In the genomic region with DNA sequence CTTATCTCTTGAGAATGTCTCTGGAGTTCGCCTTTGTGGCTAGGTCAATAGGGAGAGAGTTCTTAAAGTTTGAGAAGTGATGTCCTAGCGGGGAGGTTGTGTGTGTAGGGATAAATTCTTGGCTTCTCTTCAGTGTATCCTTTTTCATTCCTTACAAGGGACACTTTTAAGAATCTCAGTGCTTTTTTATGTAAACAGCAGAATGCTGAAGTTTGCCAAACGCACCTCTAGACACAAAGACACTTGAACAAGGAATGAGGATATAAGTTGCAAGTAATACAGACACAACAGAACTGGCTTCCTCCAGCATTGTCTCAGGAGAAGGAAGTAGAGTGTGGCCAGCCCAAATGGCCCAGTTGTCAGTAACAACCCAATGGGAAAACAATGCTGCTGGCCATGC, we compare ENCODE assay signal across 28 mouse cellular contexts.
DNase-seq lines count a peak whose midpoint lies in the region; ATAC-seq and TF ChIP-seq lines count a peak whose summit lies in the region.
"Had no signal": no experiment of that assay in that cellular context is flagged by ENCODE, and none has a peak within 500 bp of the region (broad histone marks: within the 10 kb centered on the region; RNA-seq: fewer than 3 reads in every experiment).

No protein-coding gene starts in this region.

- ATAC-seq in embryonic facial prominence, embryonic 14.5 days (ENCODE audit: low read depth) = 0 out of 2 replicates have a peak, but pooled peaks have one; percentile 35
- no peak for ATAC-seq in lung, embryonic 15.5 days (ENCODE audit: borderline replicate concordance, extremely low read depth, low FRiP score, low TSS enrichment)
- ATAC-seq in lung, postnatal 0 days = no peak
- ATAC-seq: activated CD4-positive, CD25-positive, alpha-beta regulatory T cell, adult 4 months; CD4-positive, CD25-positive, alpha-beta regulatory T cell, adult 4 months; forebrain, embryonic 13.5 days; forebrain, embryonic 15.5 days; forebrain, postnatal 0 days; Patski had no signal

- H3K27ac ChIP-seq in embryonic facial prominence, embryonic 14.5 days (replicated peaks; ENCODE audit: low read depth, low read length) = no peak overlapping the region
- no peak overlapping the region for H3K27ac ChIP-seq in embryonic facial prominence, embryonic 10.5 days (replicated peaks)
- 0 out of 2 replicates have a peak overlapping the region, but pooled peaks have one; percentile 29 for H3K27ac ChIP-seq in lung, embryonic 15.5 days
- H3K27ac ChIP-seq in lung, postnatal 0 days (ENCODE audit: low read length) = 0 out of 2 replicates have a peak overlapping the region, but pooled peaks have one; percentile 51
- H3K27ac ChIP-seq: embryonic facial prominence, embryonic 12.5 days; embryonic facial prominence, embryonic 15.5 days; forebrain, embryonic 13.5 days; forebrain, embryonic 15.5 days had no signal

- H3K27me3 ChIP-seq in embryonic facial prominence, embryonic 14.5 days (replicated peaks; ENCODE audit: control insufficient read depth, insufficient read depth, low read length) = no peaks in the 10 kb centered on the region
- H3K27me3 ChIP-seq in embryonic facial prominence, embryonic 10.5 days (replicated peaks; ENCODE audit: low read depth, poor library complexity, severe bottlenecking) = 0 out of 2 replicates have a peak, but pooled peaks cover 7% of the 10 kb centered on the region
- H3K27me3 ChIP-seq in lung, embryonic 15.5 days = no peaks in the 10 kb centered on the region
- no peaks in the 10 kb centered on the region for H3K27me3 ChIP-seq in lung, postnatal 0 days (replicated peaks; ENCODE audit: insufficient read depth, low read length)
- H3K27me3 ChIP-seq: CH12.LX; embryonic facial prominence, embryonic 12.5 days; embryonic facial prominence, embryonic 15.5 days; forebrain, embryonic 13.5 days; forebrain, embryonic 15.5 days; Patski had no signal

- no peaks in the 10 kb centered on the region for H3K9me3 ChIP-seq in embryonic facial prominence, embryonic 14.5 days (ENCODE audit: control insufficient read depth, low read length)
- H3K9me3 ChIP-seq in embryonic facial prominence, embryonic 10.5 days = no peaks in the 10 kb centered on the region
- no peaks in the 10 kb centered on the region for H3K9me3 ChIP-seq in lung, embryonic 15.5 days
- no peaks in the 10 kb centered on the region for H3K9me3 ChIP-seq in lung, postnatal 0 days (ENCODE audit: low read length)
- H3K9me3 ChIP-seq: embryonic facial prominence, embryonic 12.5 days; embryonic facial prominence, embryonic 15.5 days; forebrain, embryonic 13.5 days; forebrain, embryonic 15.5 days; G1E had no signal

- peak; percentile 76 for TF ChIP-seq EP300 in lung, postnatal 0 days (IDR thresholded peaks at IDR 0.05)

- peaks cover 11% of the 10 kb centered on the region for H3K4me1 ChIP-seq in embryonic facial prominence, embryonic 14.5 days (ENCODE audit: control insufficient read depth, insufficient read depth, low read length)
- peaks cover 17% of the 10 kb centered on the region for H3K4me1 ChIP-seq in embryonic facial prominence, embryonic 10.5 days
- H3K4me1 ChIP-seq in lung, embryonic 15.5 days = peaks cover 25% of the 10 kb centered on the region
- peaks cover 4% of the 10 kb centered on the region for H3K4me1 ChIP-seq in lung, postnatal 0 days (ENCODE audit: insufficient read depth, low read depth, low read length)
- H3K4me1 ChIP-seq: forebrain, embryonic 15.5 days had no signal

- no peaks in the 10 kb centered on the region for H3K36me3 ChIP-seq in embryonic facial prominence, embryonic 14.5 days (ENCODE audit: control insufficient read depth, insufficient read depth, low read length)
- H3K36me3 ChIP-seq in embryonic facial prominence, embryonic 10.5 days (replicated peaks) = no peaks in the 10 kb centered on the region
- no peaks in the 10 kb centered on the region for H3K36me3 ChIP-seq in lung, embryonic 15.5 days
- H3K36me3 ChIP-seq in lung, postnatal 0 days (ENCODE audit: insufficient read depth, low read length) = no peaks in the 10 kb centered on the region
- H3K36me3 ChIP-seq: embryonic facial prominence, embryonic 12.5 days; embryonic facial prominence, embryonic 15.5 days; forebrain, embryonic 15.5 days; G1E had no signal

- no peak overlapping the region for H3K9ac ChIP-seq in embryonic facial prominence, embryonic 14.5 days (ENCODE audit: low read depth, low read length)
- no peak overlapping the region for H3K9ac ChIP-seq in lung, embryonic 15.5 days
- H3K9ac ChIP-seq in lung, postnatal 0 days (replicated peaks; ENCODE audit: low read depth) = no peak overlapping the region
- H3K9ac ChIP-seq: embryonic facial prominence, embryonic 12.5 days; embryonic facial prominence, embryonic 15.5 days; forebrain, embryonic 13.5 days; forebrain, embryonic 15.5 days; forebrain, postnatal 0 days had no signal

- TF ChIP-seq CTCF in lung, postnatal 0 days (IDR thresholded peaks at IDR 0.05) = no peak

- WGBS in embryonic facial prominence, embryonic 14.5 days = 80% methylated on average over 3 of the region's 3 CpGs
- 88% methylated on average over 3 of the region's 3 CpGs for WGBS in embryonic facial prominence, embryonic 10.5 days
- WGBS in lung, embryonic 15.5 days = 36% methylated on average over 3 of the region's 3 CpGs
- WGBS in lung, postnatal 0 days = 40% methylated on average over 3 of the region's 3 CpGs

- H3K4me2 ChIP-seq in embryonic facial prominence, embryonic 14.5 days (ENCODE audit: low read depth, low read length) = no peak overlapping the region
- no peak overlapping the region for H3K4me2 ChIP-seq in lung, embryonic 15.5 days
- H3K4me2 ChIP-seq in lung, postnatal 0 days (replicated peaks; ENCODE audit: low read depth, low read length) = no peak overlapping the region
- H3K4me2 ChIP-seq: embryonic facial prominence, embryonic 12.5 days; embryonic facial prominence, embryonic 15.5 days; forebrain, embryonic 13.5 days; forebrain, embryonic 15.5 days had no signal

- H3K4me3 ChIP-seq in embryonic facial prominence, embryonic 14.5 days (ENCODE audit: low read depth, low read length) = no peak overlapping the region
- no peak overlapping the region for H3K4me3 ChIP-seq in embryonic facial prominence, embryonic 10.5 days
- H3K4me3 ChIP-seq in lung, embryonic 15.5 days = no peak overlapping the region
- no peak overlapping the region for H3K4me3 ChIP-seq in lung, postnatal 0 days (ENCODE audit: low read depth, low read length)
- H3K4me3 ChIP-seq: embryonic facial prominence, embryonic 12.5 days; embryonic facial prominence, embryonic 15.5 days; forebrain, embryonic 13.5 days; forebrain, embryonic 15.5 days had no signal

- no peak for DNase-seq in embryonic facial prominence, embryonic 14.5 days (ENCODE audit: low spot score)
- no peak for DNase-seq in embryonic facial prominence, embryonic 10.5 days (ENCODE audit: low spot score)
- DNase-seq in lung, postnatal 10 days = no peak
- peak; percentile 51 for DNase-seq in lung, postnatal 0 days (ENCODE audit: low spot score)
- no peak for DNase-seq in lung, postnatal 14 days
- peak; percentile 27 for DNase-seq in adipocyte (ENCODE audit: low spot score)
- DNase-seq: adrenal gland, adult 2 months; adrenal gland, postnatal 10 days; adrenal gland, postnatal 25 days; B cell, adult 2 months; cerebellum, adult 11 months; cerebellum, adult 18-20 months; cerebellum, adult 8-10 months; cerebellum, adult 9-11 months; cerebellum, postnatal 14 days; cerebellum, postnatal 36 days; embryo, embryonic 11 days; forebrain, postnatal 0 days had no signal

Comparison
In these comparisons a context has a peak if more than half of its experiments do, and no peak if none do; other contexts are left out.
1. DNase-seq: peak in lung, postnatal 0 days (single experiment) and adipocyte (single experiment); none in embryonic facial prominence, embryonic 14.5 days (single experiment), embryonic facial prominence, embryonic 10.5 days (single experiment), lung, postnatal 10 days (single experiment) and lung, postnatal 14 days (single experiment).
2. H3K27ac ChIP-seq: peak in lung, embryonic 15.5 days (single experiment) and lung, postnatal 0 days (single experiment); none in embryonic facial prominence, embryonic 14.5 days (single experiment) and embryonic facial prominence, embryonic 10.5 days (single experiment).